Mouse (Mus musculus): Measurements from ENCODE around the gene Fars2.

GRCm38 (mm10) chr13:36261299-36261698 is 144.1 kb downstream of the Fars2 start:
- TF ChIP-seq POLR2A (IDR thresholded peaks at IDR 0.05; ENCODE audit: control insufficient read depth, low read depth, low read length) (no peak), CTCF (IDR thresholded peaks at IDR 0.05; ENCODE audit: control insufficient read depth, insufficient read depth, insufficient replicate concordance, low read depth, low read length) (no peak)

All from testis, adult 2 months (tissue).